Mouse (Mus musculus): Measurements from ENCODE around the gene Zfp358. TPM values are rescaled to one million over a fixed set of nuclear protein-coding genes. Genes with fewer than 3 reads are reported as not detected.

Gene Zfp358
- polyA plus RNA-seq, 1 experiment from 2014 or later = 41.2 TPM

GRCm38 (mm10) chr8:3495578-3496427 is 2.9 kb downstream of the Zfp358 start:
- 96% methylated on average over 44 of the region's 44 CpGs for WGBS
- no peak overlapping the region for H3K9ac ChIP-seq
- H3K36me3 ChIP-seq (replicated peaks; ENCODE audit: control insufficient read depth, insufficient read depth) = peaks cover 31% of the 10 kb centered on the region
- no peaks in the 10 kb centered on the region; the same call in 1 of the 2 replicates for H3K9me3 ChIP-seq (ENCODE audit: control insufficient read depth, low read length)
- H3K27ac ChIP-seq = no peak overlapping the region
- no peak for DNase-seq (ENCODE audit: low spot score)
- peaks cover 26% of the 10 kb centered on the region for H3K4me1 ChIP-seq (replicated peaks; ENCODE audit: control insufficient read depth, insufficient read depth, low read length)
- H3K4me3 ChIP-seq (replicated peaks; ENCODE audit: low read length) = no peak overlapping the region
- no peak overlapping the region for H3K4me2 ChIP-seq (replicated peaks)
- ATAC-seq (ENCODE audit: low FRiP score) = no peak
- no peaks in the 10 kb centered on the region for H3K27me3 ChIP-seq (ENCODE audit: control insufficient read depth, insufficient read depth, low read length)

- peaks cover 31% of the 10 kb centered on the region for H3K36me3 ChIP-seq (replicated peaks; ENCODE audit: control insufficient read depth, insufficient read depth)
- no peak overlapping the region for H3K4me2 ChIP-seq (replicated peaks)
- H3K9me3 ChIP-seq (ENCODE audit: control insufficient read depth, low read length) = no peaks in the 10 kb centered on the region; the same call in 1 of the 2 replicates
- WGBS = 93% methylated on average over 15 of the region's 15 CpGs
- no peak overlapping the region for H3K9ac ChIP-seq
- H3K4me3 ChIP-seq (replicated peaks; ENCODE audit: low read length) = no peak overlapping the region
- no peak overlapping the region for H3K27ac ChIP-seq
- peaks cover 32% of the 10 kb centered on the region for H3K4me1 ChIP-seq (replicated peaks; ENCODE audit: control insufficient read depth, insufficient read depth, low read length)
- no peak for DNase-seq (ENCODE audit: low spot score)
- no peak for ATAC-seq (ENCODE audit: low FRiP score)
- no peaks in the 10 kb centered on the region for H3K27me3 ChIP-seq (ENCODE audit: control insufficient read depth, insufficient read depth, low read length)
These were observed 3.5 kb downstream of the Zfp358 start for GRCm38 (mm10) chr8:3496428-3496748.

- H3K9ac ChIP-seq = no peak overlapping the region
- no peak overlapping the region for H3K4me3 ChIP-seq (replicated peaks; ENCODE audit: low read length)
- H3K36me3 ChIP-seq (replicated peaks; ENCODE audit: control insufficient read depth, insufficient read depth) = peaks cover 31% of the 10 kb centered on the region
- no peak for DNase-seq (ENCODE audit: low spot score)
- H3K4me2 ChIP-seq (replicated peaks) = peak overlapping the region; percentile 88; the same call in 1 of the 2 replicates
- ATAC-seq (ENCODE audit: low FRiP score) = no peak
- H3K4me1 ChIP-seq (replicated peaks; ENCODE audit: control insufficient read depth, insufficient read depth, low read length) = peaks cover 31% of the 10 kb centered on the region
- no peak overlapping the region for H3K27ac ChIP-seq
- no peaks in the 10 kb centered on the region for H3K27me3 ChIP-seq (ENCODE audit: control insufficient read depth, insufficient read depth, low read length)
- 93% methylated on average over 3 of the region's 3 CpGs for WGBS
- no peaks in the 10 kb centered on the region; the same call in 1 of the 2 replicates for H3K9me3 ChIP-seq (ENCODE audit: control insufficient read depth, low read length)
These were observed 5.6 kb downstream of the Zfp358 start for GRCm38 (mm10) chr8:3498583-3498982.

GRCm38 (mm10) chr8:3499751-3500150 is 6.8 kb downstream of the Zfp358 start:
- no peaks in the 10 kb centered on the region for H3K27me3 ChIP-seq (ENCODE audit: control insufficient read depth, insufficient read depth, low read length)
- H3K9ac ChIP-seq = peak overlapping the region; percentile 86
- ATAC-seq (ENCODE audit: low FRiP score) = no peak; the same call in 1 of the 2 replicates
- H3K4me3 ChIP-seq (replicated peaks; ENCODE audit: low read length) = peak overlapping the region; percentile 91
- peaks cover 31% of the 10 kb centered on the region for H3K36me3 ChIP-seq (replicated peaks; ENCODE audit: control insufficient read depth, insufficient read depth)
- H3K4me1 ChIP-seq (replicated peaks; ENCODE audit: control insufficient read depth, insufficient read depth, low read length) = peaks cover 25% of the 10 kb centered on the region
- peak overlapping the region; percentile 92 for H3K27ac ChIP-seq
- H3K4me2 ChIP-seq (replicated peaks) = peak overlapping the region; percentile 88
- no peaks in the 10 kb centered on the region; the same call in 1 of the 2 replicates for H3K9me3 ChIP-seq (ENCODE audit: control insufficient read depth, low read length)
- WGBS = 9% methylated on average over 8 of the region's 8 CpGs
- DNase-seq (ENCODE audit: low spot score) = peak; percentile 32

GRCm38 (mm10) chr8:3500235-3501090 is 7.5 kb downstream of the Zfp358 start, which contains the start of gene Mcoln1:
Mcoln1 (plus strand) TSS chr8:3500457.
- no peaks in the 10 kb centered on the region; the same call in 1 of the 2 replicates for H3K9me3 ChIP-seq (ENCODE audit: control insufficient read depth, low read length)
- H3K4me3 ChIP-seq (replicated peaks; ENCODE audit: low read length) = peak within 1 kb of the TSS; percentile 91
- peak within 1 kb of the TSS; percentile 88 for H3K4me2 ChIP-seq (replicated peaks)
- peak; percentile 91 for ATAC-seq (ENCODE audit: low FRiP score)
- under 1% methylated on average over 70 of the region's 70 CpGs for WGBS
- H3K4me1 ChIP-seq (replicated peaks; ENCODE audit: control insufficient read depth, insufficient read depth, low read length) = peaks cover 25% of the 10 kb centered on the region
- H3K9ac ChIP-seq = peak within 1 kb of the TSS; percentile 86
- H3K36me3 ChIP-seq (replicated peaks; ENCODE audit: control insufficient read depth, insufficient read depth) = peaks cover 26% of the 10 kb centered on the region
- H3K27ac ChIP-seq = peak within 1 kb of the TSS; percentile 92
- DNase-seq (ENCODE audit: low spot score) = peak; percentile 99
- no peaks in the 10 kb centered on the region for H3K27me3 ChIP-seq (ENCODE audit: control insufficient read depth, insufficient read depth, low read length)

- Histone ChIP-seq H3K9me3 (ENCODE audit: control insufficient read depth, low read length) (no peaks in the 10 kb centered on the region), H3K36me3 (replicated peaks; ENCODE audit: control insufficient read depth, insufficient read depth) (peaks cover 26% of the 10 kb centered on the region), H3K9ac (no peak overlapping the region; the same call in 1 of the 2 replicates), H3K27ac (no peak overlapping the region), H3K27me3 (ENCODE audit: control insufficient read depth, insufficient read depth, low read length) (no peaks in the 10 kb centered on the region), H3K4me3 (replicated peaks; ENCODE audit: low read length) (peak overlapping the region; percentile 91; the same call in 1 of the 2 replicates), H3K4me1 (replicated peaks; ENCODE audit: control insufficient read depth, insufficient read depth, low read length) (peaks cover 23% of the 10 kb centered on the region), H3K4me2 (replicated peaks) (no peak overlapping the region)
- 83% methylated on average over 4 of the region's 4 CpGs for WGBS
- ATAC-seq (ENCODE audit: low FRiP score) = no peak
- no peak for DNase-seq (ENCODE audit: low spot score)
These were observed 9.3 kb downstream of the Zfp358 start for GRCm38 (mm10) chr8:3502217-3502616.

GRCm38 (mm10) chr8:3507979-3508754 is 15.2 kb downstream of the Zfp358 start:
- no peak overlapping the region for H3K4me3 ChIP-seq (replicated peaks; ENCODE audit: low read length)
- H3K36me3 ChIP-seq (replicated peaks; ENCODE audit: control insufficient read depth, insufficient read depth) = peaks cover 76% of the 10 kb centered on the region
- H3K9ac ChIP-seq = no peak overlapping the region
- H3K27me3 ChIP-seq (ENCODE audit: control insufficient read depth, insufficient read depth, low read length) = no peaks in the 10 kb centered on the region
- no peak overlapping the region for H3K4me2 ChIP-seq (replicated peaks)
- H3K4me1 ChIP-seq (replicated peaks; ENCODE audit: control insufficient read depth, insufficient read depth, low read length) = no peaks in the 10 kb centered on the region
- H3K9me3 ChIP-seq (ENCODE audit: control insufficient read depth, low read length) = no peaks in the 10 kb centered on the region
- no peak overlapping the region for H3K27ac ChIP-seq
- ATAC-seq (ENCODE audit: low FRiP score) (no peak), DNase-seq (ENCODE audit: low spot score) (no peak)
- WGBS = 89% methylated on average over 6 of the region's 6 CpGs

GRCm38 (mm10) chr8:3514681-3515247 is 21.8 kb downstream of the Zfp358 start:
- peak overlapping the region; percentile 54 for H3K4me3 ChIP-seq (replicated peaks; ENCODE audit: low read length)
- peak overlapping the region; percentile 63 for H3K9ac ChIP-seq
- H3K27ac ChIP-seq = peak overlapping the region; percentile 82
- no peak for ATAC-seq (ENCODE audit: low FRiP score)
- H3K9me3 ChIP-seq (ENCODE audit: control insufficient read depth, low read length) = no peaks in the 10 kb centered on the region
- no peak for DNase-seq (ENCODE audit: low spot score)
- H3K4me1 ChIP-seq (replicated peaks; ENCODE audit: control insufficient read depth, insufficient read depth, low read length) = 0 out of 2 replicates have a peak, but pooled peaks cover 11% of the 10 kb centered on the region
- H3K27me3 ChIP-seq (ENCODE audit: control insufficient read depth, insufficient read depth, low read length) = no peaks in the 10 kb centered on the region
- 35% methylated on average over 13 of the region's 13 CpGs for WGBS
- H3K36me3 ChIP-seq (replicated peaks; ENCODE audit: control insufficient read depth, insufficient read depth) = peaks cover 43% of the 10 kb centered on the region
- H3K4me2 ChIP-seq (replicated peaks) = peak overlapping the region; percentile 86

Measured in hindbrain, embryonic 14.5 days (tissue).